ENCODE assay signal across 19 mouse cellular contexts in the genomic region with DNA sequence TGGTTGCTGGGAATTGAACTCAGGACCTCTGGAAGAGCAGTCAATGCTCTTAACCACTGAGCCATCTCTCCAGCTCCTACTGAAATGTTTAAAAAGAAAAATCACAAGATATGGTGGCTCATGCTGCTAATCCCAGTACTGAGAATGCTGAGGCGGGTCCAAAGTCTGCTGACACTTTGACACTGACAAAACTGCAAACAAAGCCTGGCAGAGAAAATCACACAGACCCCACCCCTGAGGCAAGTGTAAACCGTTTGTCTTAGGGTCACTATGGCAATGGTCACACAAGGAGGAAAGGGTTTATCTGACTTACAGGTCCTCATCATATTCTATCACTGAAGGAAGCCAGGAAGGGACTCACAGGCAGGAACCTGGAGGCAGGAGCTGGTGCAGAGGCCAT.
"Had no signal": no experiment of that assay in that cellular context is flagged by ENCODE, and none has a peak within 500 bp of the region (broad histone marks: within the 10 kb centered on the region; RNA-seq: fewer than 3 reads in every experiment).

No protein-coding gene starts in this region.

- H3K27me3 ChIP-seq: midbrain, embryonic 12.5 days; neural tube, embryonic 13.5 days; neural tube, embryonic 15.5 days had no signal

- ATAC-seq: midbrain, embryonic 16.5 days had no signal

- H3K4me2 ChIP-seq: lung, embryonic 14.5 days; midbrain, embryonic 12.5 days; neural tube, embryonic 13.5 days; neural tube, embryonic 15.5 days had no signal

- H3K27ac ChIP-seq: midbrain, embryonic 10.5 days; midbrain, embryonic 12.5 days; neural tube, embryonic 13.5 days; neural tube, embryonic 15.5 days had no signal

- H3K4me1 ChIP-seq: midbrain, embryonic 10.5 days; midbrain, embryonic 12.5 days; neural tube, embryonic 13.5 days; neural tube, embryonic 15.5 days had no signal

- H3K9ac ChIP-seq: lung, embryonic 14.5 days; midbrain, embryonic 12.5 days; neural tube, embryonic 13.5 days; neural tube, embryonic 15.5 days had no signal

- H3K4me3 ChIP-seq: midbrain, embryonic 10.5 days; midbrain, embryonic 12.5 days; myocyte; neural tube, embryonic 13.5 days; neural tube, embryonic 15.5 days had no signal

- H3K9me3 ChIP-seq: midbrain, embryonic 10.5 days; midbrain, embryonic 12.5 days; neural tube, embryonic 13.5 days; neural tube, embryonic 15.5 days had no signal

- DNase-seq: lung, adult 18-20 months; lung, embryonic 14.5 days; lung, postnatal 10 days; lung, postnatal 4 days; midbrain, embryonic 14.5 days; retina, postnatal 1 day; right cerebral cortex, adult 18-20 months; right cerebral cortex, postnatal 25 days; right cerebral cortex, postnatal 4 days; spleen, adult 18-20 months; thymus, adult 18-20 months; thymus, postnatal 14 days; thymus, postnatal 36 days had no signal
